In the genomic region with DNA sequence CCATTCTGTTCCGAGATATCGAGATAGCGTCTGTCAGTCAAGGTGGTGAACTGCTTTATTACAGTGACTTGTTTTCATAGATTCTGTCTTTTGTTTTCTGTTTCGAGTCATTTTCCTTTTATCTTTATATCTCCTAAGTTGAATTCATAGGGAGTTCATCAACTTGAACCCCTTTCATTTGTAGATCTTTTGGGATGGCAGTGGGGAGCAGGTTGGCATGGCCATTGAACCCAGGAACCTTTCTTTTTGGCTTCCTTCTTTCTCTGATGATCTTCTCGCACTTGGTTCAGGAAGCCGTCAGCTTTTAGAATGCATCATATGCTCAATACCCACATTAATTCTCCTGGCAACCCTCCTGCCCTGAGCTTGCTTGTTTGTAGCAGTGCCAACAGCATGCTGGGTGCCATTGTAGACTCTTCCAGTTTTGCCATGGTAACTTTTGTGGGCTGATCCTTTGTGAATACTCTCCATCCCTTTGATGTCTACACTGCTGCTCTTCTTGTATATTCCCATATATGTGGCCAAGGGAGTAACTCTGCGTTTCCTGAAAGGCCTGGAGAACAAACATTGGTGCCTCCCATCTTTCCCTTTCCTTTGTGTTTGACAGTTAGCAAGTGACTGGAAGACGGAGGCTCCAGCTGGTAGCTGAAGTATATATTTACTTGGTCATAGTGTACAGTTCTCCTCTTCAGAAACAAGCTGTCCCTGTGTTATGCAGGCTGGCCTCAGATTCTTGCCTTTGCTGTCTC, we compare ENCODE assay signal across 12 mouse cellular contexts. TPM values are rescaled to one million over a fixed set of nuclear protein-coding genes. Genes with fewer than 3 reads are reported as not detected.
DNase-seq lines count a peak whose midpoint lies in the region; ATAC-seq lines count a peak whose summit lies in the region.
"Had no signal": no experiment of that assay in that cellular context is flagged by ENCODE, and none has a peak within 500 bp of the region (broad histone marks: within the 10 kb centered on the region; RNA-seq: fewer than 3 reads in every experiment).

No protein-coding gene starts in this region.

- H3K4me3 ChIP-seq in hindbrain, embryonic 11.5 days (ENCODE audit: low read depth, low read length) = no peak overlapping the region
- H3K4me3 ChIP-seq in midbrain, embryonic 10.5 days = no peak overlapping the region
- H3K4me3 ChIP-seq: embryonic facial prominence, embryonic 10.5 days had no signal

- peak; percentile 61 for DNase-seq in brain, embryonic 18.5 days (ENCODE audit: low read depth, low spot score)
- peak; percentile 90 for DNase-seq in cerebellum, adult 9-10 months
- peak; percentile 34 for DNase-seq in hindbrain, embryonic 11.5 days (ENCODE audit: low spot score)
- no peak for DNase-seq in midbrain, embryonic 10.5 days (ENCODE audit: low spot score)
- DNase-seq in ovary, postnatal 10 days (ENCODE audit: low spot score) = no peak
- DNase-seq in adrenal gland, postnatal 25 days = no peak
- DNase-seq in lung, adult 18-20 months = no peak
- DNase-seq: adrenal gland, postnatal 10 days; liver, postnatal 0 days had no signal

- WGBS in hindbrain, embryonic 11.5 days = 63% methylated on average over 8 of the region's 8 CpGs
- 73% methylated on average over 8 of the region's 8 CpGs for WGBS in midbrain, embryonic 10.5 days

- no peak overlapping the region for H3K9ac ChIP-seq in hindbrain, embryonic 11.5 days (ENCODE audit: low read depth, low read length)
- H3K9ac ChIP-seq: liver, postnatal 0 days had no signal

- ATAC-seq in hindbrain, embryonic 11.5 days (ENCODE audit: low FRiP score) = peak; percentile 59
- ATAC-seq: liver, postnatal 0 days had no signal

- no peaks in the 10 kb centered on the region for H3K4me1 ChIP-seq in hindbrain, embryonic 11.5 days (replicated peaks; ENCODE audit: control insufficient read depth, insufficient read depth, low read length)
- H3K4me1 ChIP-seq in midbrain, embryonic 10.5 days = peaks cover 21% of the 10 kb centered on the region
- H3K4me1 ChIP-seq: embryonic facial prominence, embryonic 10.5 days had no signal

- H3K36me3 ChIP-seq in hindbrain, embryonic 11.5 days (ENCODE audit: control insufficient read depth, insufficient read depth, low read length) = 0 out of 2 replicates have a peak, but pooled peaks cover 2% of the 10 kb centered on the region
- H3K36me3 ChIP-seq in midbrain, embryonic 10.5 days = peaks cover 62% of the 10 kb centered on the region

- peak overlapping the region; percentile 56 for H3K27ac ChIP-seq in hindbrain, embryonic 11.5 days (ENCODE audit: low read depth, low read length)
- 0 out of 2 replicates have a peak overlapping the region, but pooled peaks have one; percentile 38 for H3K27ac ChIP-seq in midbrain, embryonic 10.5 days (replicated peaks)
- H3K27ac ChIP-seq: embryonic facial prominence, embryonic 10.5 days had no signal

- no peaks in the 10 kb centered on the region for H3K27me3 ChIP-seq in hindbrain, embryonic 11.5 days (ENCODE audit: control insufficient read depth, insufficient read depth, low read length)
- H3K27me3 ChIP-seq in midbrain, embryonic 10.5 days (ENCODE audit: low read depth, poor library complexity, severe bottlenecking) = no peaks in the 10 kb centered on the region

- no peak overlapping the region for H3K4me2 ChIP-seq in hindbrain, embryonic 11.5 days (replicated peaks; ENCODE audit: low read depth, low read length)

- H3K9me3 ChIP-seq in hindbrain, embryonic 11.5 days (ENCODE audit: control insufficient read depth, low read length) = no peaks in the 10 kb centered on the region
- H3K9me3 ChIP-seq in midbrain, embryonic 10.5 days (replicated peaks) = no peaks in the 10 kb centered on the region
- H3K9me3 ChIP-seq: embryonic facial prominence, embryonic 10.5 days; G1E had no signal

RNA-seq across cellular contexts. Expression of a gene that starts 22.6 kb away (rescaled TPM):
- polyA plus RNA-seq in hindbrain, embryonic 11.5 days (2014; fragmentation: Nextera tagmentation; extraction: Ambion mirVana) = 67.5 and 71.7 TPM in 2 replicates
- polyA plus RNA-seq in midbrain, embryonic 10.5 days (2016; fragmentation: Nextera tagmentation; extraction: Ambion mirVana) = 85.9 and 89.4 TPM in 2 replicates
- total RNA-seq in adrenal gland, postnatal 25 days (2021) = 150 and 209 TPM in 2 replicates

RNA-seq across cellular contexts. Expression of a gene that starts 39.8 kb away (rescaled TPM):
- polyA plus RNA-seq in hindbrain, embryonic 11.5 days (2014; fragmentation: Nextera tagmentation; extraction: Ambion mirVana) = 11.2 and 13.4 TPM in 2 replicates
- 2.6 and 5.5 TPM in 2 replicates for polyA plus RNA-seq in midbrain, embryonic 10.5 days (2016; fragmentation: Nextera tagmentation; extraction: Ambion mirVana)
- total RNA-seq in adrenal gland, postnatal 25 days (2021) = not detected in 2 replicates
- total RNA-seq: G1E; hematopoietic stem cell, adult 5-6 weeks had no signal
- polyA plus RNA-seq: G1E; liver, postnatal 0 days had no signal

Comparison
In these comparisons a context has a peak if more than half of its experiments do, and no peak if none do; other contexts are left out.
1. DNase-seq: peak in brain, embryonic 18.5 days (single experiment), cerebellum, adult 9-10 months (single experiment) and hindbrain, embryonic 11.5 days (single experiment); none in midbrain, embryonic 10.5 days (single experiment), ovary, postnatal 10 days (single experiment), adrenal gland, postnatal 25 days (single experiment) and lung, adult 18-20 months (0 of 2).